Mouse (Mus musculus): ENCODE results near the gene Hook2.

- no peak for TF ChIP-seq POLR2A (IDR thresholded peaks at IDR 0.05; ENCODE audit: low read depth, low read length)
- TF ChIP-seq ELF1 (IDR thresholded peaks at IDR 0.05; ENCODE audit: low read depth, low read length): no peak
- no peak for TF ChIP-seq CTCF (conservative IDR thresholded peaks at IDR 0.05 in 1 of 2, IDR thresholded peaks at IDR 0.05 in 1 of 2; ENCODE audit: low read depth in 2 of 2, low read length in 2 of 2)
- no peak for TF ChIP-seq MEF2A (IDR thresholded peaks at IDR 0.05; ENCODE audit: borderline replicate concordance, low read depth, low read length)
- no peak for TF ChIP-seq ZC3H11A (IDR thresholded peaks at IDR 0.05; ENCODE audit: low read depth, low read length)
- no peak for TF ChIP-seq IRF4 (IDR thresholded peaks at IDR 0.05; ENCODE audit: low read depth, low read length)
- TF ChIP-seq NELFE (IDR thresholded peaks at IDR 0.05; ENCODE audit: low read depth, low read length): no peak
- TF ChIP-seq HCFC1 (IDR thresholded peaks at IDR 0.05; ENCODE audit: low read depth, low read length): no peak
- TF ChIP-seq CHD2 (IDR thresholded peaks at IDR 0.05; ENCODE audit: low read length): no peak
- no peak for TF ChIP-seq NRF1 (IDR thresholded peaks at IDR 0.05; ENCODE audit: low read depth, low read length)
- no peak for TF ChIP-seq TCF12 (IDR thresholded peaks at IDR 0.05; ENCODE audit: low read depth, low read length)
These were observed 6.6 kb downstream of the Hook2 start for GRCm38 (mm10) chr8:84996978-84997377.
